Mouse (Mus musculus) layer of hippocampus, adult 18-20 months (tissue): ENCODE measurements around the gene Mmp19. TPM values are rescaled to one million over a fixed set of nuclear protein-coding genes. Genes with fewer than 3 reads are reported as not detected.
"Not testable (repeated sequence)": the region's sequence is repeated elsewhere in the genome, so short reads cannot be mapped to it uniquely, and the experiment has no call there.

ENCODE experiments used
- DNase-seq, 2 experiments: peaks; one replicate each; pipeline ENCODE4 v3.0.0; 2022; ENCODE audit warnings: low spot score in 2 of 2
- total RNA-seq, 2 experiments: library from RNA; stranded (reverse); gene quantifications; 2 replicates each; pipeline ENCODE4 v1.2.3; 2021

Gene Mmp19
- total RNA-seq, 2 experiments from 2014 or later = 0.43 to 0.50 TPM

DNA sequence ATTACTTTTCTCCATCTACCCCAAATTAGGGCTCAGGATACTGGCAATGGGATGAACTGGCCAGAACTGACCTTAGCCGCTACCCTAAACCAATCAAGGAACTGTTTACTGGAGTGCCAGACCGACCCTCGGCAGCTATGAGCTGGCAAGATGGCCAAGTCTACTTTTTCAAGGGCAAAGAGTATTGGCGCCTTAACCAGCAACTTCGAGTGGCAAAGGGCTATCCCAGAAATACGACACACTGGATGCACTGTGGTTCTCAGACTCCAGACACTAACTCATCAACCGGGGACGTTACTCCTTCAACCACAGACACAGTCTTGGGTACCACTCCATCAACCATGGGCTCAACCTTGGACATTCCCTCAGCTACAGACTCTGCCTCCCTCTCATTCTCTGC lies 8.0 kb downstream of the Mmp19 start:
- no peak for DNase-seq

DNA sequence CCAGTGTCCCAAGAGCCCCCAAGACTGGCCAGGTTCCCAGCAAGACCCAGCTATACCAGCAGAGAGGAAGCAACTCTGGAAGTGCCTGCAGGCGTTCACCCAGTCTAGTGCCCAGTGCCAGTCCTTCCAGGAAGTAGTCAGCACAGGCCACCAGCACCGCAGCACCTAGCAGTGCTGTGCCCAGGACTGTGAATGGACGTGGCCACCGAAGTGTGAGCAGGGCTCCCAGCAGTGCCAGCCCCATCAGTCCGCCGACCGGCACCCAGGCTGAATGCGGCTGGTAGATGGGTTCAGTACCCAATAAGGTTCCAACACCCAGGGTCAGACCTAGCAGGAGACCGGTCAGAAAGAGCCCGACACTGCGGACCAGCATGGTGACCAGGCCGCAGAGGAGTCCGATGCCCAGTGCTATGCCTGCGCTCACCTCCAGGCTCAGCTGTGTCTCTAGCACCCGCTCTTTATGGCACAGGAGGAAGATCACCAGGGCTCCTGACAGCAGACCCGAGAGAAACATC lies 11.3 kb downstream of the Mmp19 start:
- no peak for DNase-seq

DNA sequence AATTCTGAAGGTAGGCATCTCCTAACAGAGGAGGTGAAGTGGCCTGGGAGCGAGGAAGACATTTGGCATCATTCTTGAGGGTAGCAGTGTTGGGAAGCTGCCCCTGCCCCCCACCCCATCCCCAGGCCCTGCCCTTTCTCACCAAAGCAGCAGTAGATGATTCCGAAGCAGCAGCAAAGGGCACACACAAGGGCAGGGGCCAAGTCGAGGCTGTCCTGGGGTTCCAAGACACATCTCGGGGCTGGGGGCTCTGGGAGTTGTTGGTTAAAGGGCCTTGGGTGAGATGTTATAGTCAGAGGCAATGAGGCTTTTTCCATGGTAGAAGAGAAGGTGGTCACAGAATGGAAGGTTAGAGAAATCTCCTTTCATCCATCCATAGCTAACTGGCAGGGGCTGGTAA lies 12.2 kb downstream of the Mmp19 start:
- no peak for DNase-seq

DNA sequence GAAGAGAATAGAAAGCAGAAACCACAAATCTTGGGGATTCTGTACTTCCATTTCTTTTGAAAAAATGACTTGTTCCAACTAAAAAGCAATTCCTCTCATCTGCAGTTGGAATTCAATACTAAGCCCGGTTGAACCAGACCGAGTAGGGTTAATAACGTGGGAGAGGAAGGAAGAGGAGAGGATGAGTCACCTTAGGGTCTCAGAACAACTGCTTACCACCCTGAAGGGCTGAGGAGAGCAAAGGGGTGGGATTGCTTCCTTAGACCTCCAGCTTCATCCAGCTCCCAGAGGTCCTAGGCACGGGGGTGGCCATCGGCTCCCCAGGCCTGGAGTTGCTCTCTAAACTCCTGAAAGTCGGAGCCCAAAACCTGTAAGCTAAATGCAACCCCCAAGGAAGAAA lies 12.7 kb downstream of the Mmp19 start:
- DNase-seq = no peak

DNA sequence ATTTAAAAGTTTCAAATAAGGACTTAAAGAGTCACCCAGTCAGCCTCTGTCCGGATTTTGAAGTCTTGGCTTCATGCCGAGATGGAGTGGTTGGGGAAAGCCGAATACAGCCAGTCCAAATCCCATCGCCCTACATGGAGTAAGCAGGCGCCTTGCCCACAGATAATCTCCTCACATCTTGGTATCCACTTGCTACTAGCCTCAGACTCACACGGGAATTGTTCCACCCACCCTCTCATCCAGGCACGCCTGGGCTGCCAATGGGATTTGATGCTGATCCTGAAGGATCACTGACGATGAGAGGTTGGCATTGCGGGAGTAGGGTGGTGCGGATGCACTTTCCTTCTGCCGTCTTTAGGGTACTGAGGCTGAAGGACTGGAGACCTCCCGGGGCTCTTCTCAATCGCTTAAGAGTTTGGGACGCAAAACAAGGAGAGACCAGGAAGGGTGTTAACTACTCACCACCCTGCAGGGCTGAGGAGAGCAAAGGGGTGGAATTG lies 13.1 kb downstream of the Mmp19 start, which contains the start of gene Dnajc14:
Gene Dnajc14, plus strand, starts transcription at position 292 of the 500 bp plus-strand sequence.
- DNase-seq = peak; percentile 74 to 77

DNA sequence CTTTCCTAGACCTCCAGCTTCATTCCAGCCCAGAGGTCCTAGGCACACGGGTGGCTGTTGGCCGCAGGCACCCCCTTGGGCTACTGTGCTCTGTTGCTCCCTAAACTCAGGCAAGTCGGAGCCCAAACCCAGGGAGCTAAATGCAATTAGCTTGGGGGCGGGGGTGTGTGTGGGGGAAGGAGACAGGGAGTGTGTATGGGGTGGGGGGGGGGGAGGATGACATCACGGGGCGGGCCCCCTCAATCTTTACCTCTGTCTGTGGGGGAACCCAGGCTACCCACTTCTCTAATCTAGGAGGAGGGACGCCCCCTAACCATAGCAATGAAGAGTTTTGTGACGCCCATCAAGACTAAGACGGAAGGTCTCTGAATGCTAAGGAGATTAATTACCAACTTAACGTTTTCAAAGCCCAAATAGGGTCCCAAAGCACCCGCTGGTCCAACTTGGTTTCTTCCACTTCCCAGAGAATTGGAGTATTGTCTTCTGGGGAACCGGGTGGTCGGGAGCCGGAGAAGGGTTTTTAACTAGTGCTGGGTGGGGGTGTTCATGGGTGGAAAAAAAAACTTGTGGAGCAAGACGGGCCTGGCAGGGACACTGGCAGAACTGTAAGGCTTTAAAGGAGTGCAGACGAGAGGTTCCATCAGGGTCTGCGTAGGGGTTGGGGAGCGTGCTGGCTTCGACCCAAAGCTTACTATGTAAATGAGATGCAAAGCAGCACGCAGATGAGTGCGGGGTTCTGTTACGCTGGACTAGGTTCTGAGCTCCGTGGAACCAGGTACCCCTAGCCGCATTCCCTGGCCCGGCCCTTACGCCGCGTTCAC lies 13.8 kb downstream of the Mmp19 start, which contains the start of gene Tmem198b:
Gene Tmem198b, minus strand, starts transcription at position 100 of the 821 bp plus-strand sequence.
- DNase-seq = peak; percentile 69 to 83

DNA sequence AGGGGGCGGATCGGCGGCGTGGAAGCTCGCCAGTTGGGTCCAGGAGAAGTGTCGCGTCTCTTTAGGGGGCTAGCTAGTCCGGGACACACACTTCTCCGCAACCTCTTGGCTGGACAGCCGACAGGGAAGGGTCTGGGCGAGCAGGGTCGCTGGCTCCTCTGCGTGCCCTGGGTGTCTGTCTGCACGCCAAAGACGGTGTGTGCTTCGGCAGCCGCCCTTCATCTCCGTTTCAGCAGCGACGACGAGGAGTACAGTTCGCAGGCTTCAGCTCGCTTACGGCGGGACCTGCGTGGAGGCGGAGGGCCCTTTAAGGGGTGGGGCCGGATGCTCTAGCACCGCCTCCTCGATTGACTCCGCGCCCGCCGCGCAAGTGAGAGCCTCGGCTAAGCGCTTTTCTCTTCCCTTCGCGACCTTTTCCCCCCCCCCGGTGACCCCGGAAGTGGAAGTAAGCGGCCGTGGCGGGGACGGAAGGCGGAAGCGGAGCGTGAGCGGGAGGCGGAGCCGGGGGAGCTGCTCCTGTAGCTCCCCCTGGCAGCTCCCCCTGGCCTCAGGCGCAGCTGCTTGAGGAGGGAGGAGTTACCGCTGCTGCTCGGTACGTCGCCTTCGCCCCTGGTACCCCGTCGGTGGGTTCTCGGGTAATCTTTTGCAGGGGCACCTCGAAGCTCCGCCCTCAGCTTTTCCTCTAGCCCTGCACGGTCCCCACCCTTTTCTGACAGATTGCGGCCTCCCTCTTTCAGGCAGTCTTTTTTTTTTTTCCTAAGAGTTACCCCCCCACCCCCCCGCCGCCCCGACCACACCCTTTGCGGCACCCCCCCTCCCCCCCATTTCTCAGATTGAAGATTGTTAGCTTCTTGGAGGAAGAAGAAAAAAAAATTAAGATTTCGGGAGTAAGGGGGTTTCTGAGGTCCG lies 14.6 kb downstream of the Mmp19 start:
- peak; percentile 95 to 96 for DNase-seq

DNA sequence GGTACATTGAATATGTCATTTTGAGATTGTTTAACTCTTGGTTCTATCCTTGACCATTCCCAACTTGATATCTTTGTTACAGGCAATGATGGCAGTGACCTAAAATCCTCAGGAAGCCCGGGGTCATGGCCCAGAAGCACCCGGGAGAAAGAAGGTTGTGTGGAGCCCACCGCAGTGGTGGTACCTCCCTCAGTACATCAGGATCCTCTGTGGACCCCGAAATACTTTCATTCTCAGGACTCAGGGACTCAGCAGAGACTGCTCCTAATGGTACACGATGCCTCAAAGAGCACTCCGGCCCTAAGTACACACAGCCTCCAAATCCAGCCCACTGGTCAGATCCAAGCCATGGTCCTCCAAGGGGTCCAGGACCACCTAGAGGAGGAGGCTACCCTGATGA lies 15.4 kb downstream of the Mmp19 start:
- no peak for DNase-seq

DNA sequence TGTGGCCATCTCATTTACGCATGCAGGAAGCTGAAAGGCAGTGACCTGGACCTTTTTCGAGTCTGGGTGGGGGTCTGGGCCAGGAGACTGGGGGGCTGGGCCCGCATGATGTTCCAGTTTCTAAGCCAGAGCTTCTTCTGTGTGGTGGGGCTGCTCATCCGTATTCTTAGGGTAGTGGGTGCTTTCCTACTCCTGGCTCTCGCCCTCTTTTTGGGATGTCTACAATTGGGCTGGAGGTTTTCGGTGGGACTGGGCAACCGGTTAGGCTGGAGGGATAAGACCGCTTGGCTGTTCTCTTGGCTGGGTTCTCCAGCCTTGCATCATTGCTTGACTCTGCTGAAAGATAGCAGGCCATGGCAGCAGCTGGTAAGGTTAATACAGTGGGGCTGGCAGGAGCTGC lies 16.3 kb downstream of the Mmp19 start:
- no peak for DNase-seq

DNA sequence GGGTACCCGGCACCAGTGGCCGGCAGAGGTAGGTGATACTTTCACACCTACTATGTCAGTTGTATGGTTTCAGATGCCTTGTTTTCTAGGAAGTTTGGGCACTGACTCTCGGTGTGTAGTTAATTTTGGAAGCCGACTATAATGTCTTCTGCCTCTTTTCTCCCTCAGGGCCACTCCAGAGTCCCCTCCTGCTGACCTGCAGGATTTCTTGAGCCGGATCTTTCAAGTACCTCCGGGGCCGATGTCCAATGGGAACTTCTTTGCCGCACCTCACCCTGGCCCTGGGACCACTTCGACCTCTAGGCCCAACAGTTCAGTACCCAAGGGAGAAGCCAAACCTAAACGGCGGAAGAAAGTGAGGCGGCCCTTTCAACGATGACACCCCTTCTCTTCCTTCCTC lies 26.3 kb downstream of the Mmp19 start, which contains the start of gene Sarnp:
Gene Sarnp, plus strand, starts transcription at position 301 of the 400 bp plus-strand sequence.
- no peak for DNase-seq

DNA sequence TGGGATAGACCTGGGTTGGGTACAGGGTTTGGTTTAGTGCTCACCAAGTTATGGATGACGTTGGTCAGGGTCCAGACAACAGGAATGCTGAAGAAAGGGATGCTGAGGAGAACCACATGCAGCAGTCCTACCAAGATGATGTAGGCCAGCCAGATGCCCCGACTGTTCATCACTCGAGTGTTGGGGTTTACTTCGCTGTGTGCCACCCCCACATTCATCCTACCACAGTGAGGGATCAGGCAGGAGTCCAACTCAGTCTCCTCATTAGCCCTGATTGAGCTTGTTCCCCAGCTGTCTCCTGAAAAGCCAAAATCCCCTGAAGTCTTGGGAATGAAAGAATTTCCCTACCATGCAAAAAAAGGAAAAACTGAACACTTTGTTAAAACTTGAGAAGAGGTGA lies 29.5 kb downstream of the Mmp19 start:
- DNase-seq = peak; percentile 42 to 69

DNA sequence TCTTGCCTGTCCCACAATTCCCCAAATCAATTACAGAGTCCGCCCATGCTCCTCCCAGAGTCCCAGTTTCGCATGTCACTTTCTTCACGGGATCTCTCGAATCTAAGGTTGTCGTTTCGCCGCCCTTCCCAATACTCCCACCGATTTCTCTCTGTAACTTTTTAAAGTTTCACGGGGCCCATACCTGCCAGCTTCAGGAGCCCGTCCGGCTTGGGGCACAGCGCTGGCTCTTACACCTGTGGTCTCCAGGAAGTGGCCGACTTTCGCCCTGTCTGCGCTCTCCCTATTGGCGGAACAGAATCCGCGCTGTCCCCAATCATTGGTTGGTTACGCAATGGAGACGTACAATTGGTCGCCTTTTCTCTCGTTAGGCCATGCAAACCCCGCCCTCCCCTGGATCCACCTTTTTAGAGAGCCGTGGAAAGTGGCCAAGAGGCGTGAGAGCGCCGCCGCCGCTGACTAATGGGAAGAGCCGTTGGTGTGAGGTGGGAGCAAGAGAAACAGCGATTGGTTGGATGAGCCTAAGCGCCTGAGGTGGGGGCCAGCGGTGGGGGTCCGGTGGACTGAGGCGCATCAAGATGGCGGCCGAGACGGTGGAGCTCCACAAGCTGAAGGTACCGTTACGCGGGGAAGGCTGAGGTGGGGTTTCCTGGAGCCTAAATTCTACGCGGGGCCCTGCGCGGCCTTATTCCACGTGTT lies 30.8 kb downstream of the Mmp19 start, which contains the start of gene Ormdl2:
Gene Ormdl2, minus strand, starts transcription at position 288 of the 699 bp plus-strand sequence.
- DNase-seq = peak; percentile 99 to 100

DNA sequence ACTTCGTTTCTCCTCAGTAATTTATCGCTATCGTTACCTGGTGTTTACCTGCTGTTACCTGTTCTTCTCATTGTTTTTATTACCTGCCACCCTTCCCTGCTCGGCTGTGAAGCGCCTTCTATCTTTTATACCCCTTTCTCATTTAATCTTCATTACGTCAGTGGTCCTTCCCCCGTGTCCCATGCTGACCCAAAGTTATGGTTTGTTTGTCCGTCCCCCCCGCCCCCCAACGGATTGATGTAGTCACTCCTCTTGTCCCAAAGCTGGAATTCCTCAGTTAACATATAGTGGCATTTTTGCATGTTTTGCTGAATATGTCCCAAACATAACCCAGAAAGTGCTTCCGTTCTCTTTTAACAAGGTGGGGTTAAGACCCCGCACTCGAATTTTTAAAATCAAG lies 31.4 kb downstream of the Mmp19 start:
- DNase-seq = no peak

DNA sequence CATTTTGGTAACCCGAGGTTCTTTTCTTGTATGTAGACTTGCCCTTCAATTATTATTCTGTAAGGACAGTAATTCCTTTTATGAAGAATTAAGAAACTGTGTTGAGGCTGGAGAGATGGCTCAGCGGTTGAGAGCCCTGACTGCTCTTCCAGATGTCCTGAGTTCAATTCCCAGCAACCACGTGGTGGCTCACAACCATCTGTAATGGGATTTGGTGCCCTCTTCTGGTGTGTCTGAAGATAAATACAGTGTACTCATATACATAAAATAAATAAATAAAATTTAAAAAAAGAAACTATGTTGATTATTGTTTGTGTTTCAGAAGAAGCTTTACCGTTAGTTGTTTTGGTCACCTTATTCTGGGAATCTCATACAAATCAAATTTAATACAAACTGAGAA lies 32.4 kb downstream of the Mmp19 start:
- DNase-seq = not testable (repeated sequence)

DNA sequence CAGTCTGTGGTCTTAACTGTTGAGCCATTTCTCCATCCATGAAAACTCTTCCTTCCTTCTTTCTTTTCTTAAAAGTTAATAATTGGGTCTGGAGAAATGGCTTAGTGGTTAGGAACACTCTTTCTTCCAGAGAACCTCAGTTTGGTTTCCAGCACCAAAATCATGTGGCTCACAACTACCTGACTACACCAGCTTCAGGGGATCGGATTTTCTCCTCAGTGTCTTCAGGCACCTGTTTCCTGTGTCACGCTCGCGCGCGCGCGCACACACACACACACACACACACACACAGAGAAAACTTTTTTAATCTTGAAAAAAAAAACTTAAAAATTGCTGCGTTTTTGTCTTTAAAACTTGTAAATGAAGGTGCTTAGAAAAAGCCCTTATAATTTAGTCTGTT lies 33.1 kb downstream of the Mmp19 start:
- no peak for DNase-seq

DNA sequence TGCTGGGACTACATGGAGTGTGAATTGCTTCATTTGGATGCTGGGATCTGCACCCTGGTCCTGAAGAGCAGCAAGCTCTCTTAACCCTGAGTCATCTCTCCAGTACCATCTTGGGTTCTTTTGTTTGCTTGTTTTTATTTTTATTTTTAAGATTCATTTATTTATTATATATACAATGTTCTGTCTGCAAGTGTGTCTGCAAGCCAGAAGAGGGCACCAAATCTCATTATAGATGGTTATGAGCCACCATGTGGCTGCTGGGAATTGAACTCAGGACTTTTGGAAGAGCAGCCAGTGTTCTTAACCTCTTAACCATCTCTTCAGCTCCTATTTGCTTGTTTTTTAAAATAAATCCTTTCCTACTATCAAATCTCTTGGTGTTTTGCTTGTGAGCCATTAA lies 46.7 kb downstream of the Mmp19 start:
- DNase-seq = no peak

DNA sequence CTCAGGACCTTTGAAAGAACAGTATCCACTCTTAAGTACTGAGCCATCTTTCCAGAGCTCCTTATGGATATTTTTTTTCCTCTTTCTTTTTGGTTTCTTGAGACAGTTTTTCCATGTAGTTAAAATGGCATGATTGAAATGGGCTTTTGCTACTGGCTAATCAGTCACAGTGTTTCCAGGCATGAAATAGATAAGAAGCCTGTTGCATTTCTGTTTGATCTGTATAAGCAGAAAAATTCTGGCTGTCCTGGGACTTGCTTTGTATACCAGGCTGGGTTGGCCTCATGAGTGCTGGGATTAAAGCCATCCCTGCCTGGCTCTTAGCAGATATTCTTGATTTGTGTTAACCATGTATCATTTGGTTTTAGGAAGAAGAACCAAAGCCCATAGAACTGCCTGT lies 48.7 kb downstream of the Mmp19 start:
- DNase-seq = no peak

DNA sequence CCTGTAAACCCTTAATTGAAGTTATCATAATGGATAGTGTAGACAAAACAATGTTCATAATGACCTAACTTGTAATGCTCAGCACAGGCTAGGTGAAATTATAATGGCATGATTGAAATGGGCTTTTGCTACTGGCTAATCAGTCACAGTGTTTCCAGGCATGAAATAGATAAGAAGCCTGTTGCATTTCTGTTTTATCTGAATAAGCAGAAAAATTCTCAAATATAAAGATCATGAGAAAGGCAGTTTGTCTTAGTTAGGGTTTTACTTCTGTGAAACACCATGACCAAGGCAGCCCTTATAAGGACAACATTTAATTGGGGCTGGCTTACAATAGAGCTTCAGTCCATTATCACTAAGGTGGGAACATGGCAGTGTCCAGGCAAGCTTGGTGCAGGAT lies 49.9 kb downstream of the Mmp19 start:
- DNase-seq = no peak

DNA sequence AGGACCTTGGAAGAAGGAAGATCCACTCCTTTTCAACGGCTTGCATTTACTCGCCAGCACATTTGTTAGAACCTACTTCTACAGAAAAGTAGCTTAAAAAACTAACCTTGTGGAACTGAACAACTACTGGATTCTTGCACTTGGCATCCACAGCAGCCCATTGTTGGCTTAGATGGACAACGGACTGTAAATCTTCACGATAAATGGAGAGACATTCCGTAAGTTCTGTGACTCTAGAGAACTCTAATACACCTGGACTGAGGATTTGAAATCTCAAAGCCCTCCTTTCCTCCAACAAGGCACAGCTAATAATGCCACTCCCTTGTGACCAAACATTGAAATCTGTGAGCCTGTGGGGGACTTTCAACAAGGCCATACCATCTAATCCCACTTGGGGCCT lies 52.5 kb downstream of the Mmp19 start:
- DNase-seq = no peak

DNA sequence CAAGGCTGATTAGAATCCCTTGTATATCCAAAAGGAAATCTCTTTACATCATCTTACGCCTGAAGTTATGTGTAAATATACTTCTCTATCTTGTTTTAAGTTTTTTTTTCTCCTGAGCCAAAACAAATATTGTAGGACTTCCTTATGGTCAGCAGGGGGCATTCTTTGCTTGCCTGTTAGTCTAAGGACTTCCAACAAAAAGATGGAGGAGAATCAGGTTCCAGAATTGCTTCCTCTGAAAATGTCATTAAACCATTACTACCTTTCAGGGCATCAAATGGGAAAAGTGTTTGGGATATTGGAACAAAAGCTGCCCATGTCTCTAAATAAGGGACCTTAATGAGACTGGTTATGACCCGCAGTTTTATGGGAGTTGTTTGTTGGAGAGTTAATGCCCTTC lies 54.8 kb downstream of the Mmp19 start:
- peak in 1 of 2 experiments; percentile 40 for DNase-seq

DNA sequence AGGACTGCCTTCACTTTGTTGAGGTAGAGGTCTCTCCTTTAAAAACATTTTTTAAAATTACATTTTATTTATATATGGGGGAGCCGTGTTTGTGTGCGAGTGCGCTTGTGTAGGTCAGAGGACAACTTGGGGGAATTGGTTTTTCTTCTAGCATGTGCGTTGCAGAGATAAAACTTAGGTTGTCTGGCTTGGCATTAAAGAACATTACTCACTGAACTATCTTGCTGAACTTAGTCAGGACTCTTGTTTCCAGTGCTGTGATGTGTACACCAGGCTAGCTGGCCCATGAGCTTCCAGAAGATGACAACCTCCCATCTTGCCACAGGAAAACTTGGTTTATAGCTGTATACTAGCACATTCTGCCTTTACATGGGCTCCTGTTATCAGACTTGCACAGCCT lies 56.0 kb downstream of the Mmp19 start:
- DNase-seq = no peak
